Mouse (Mus musculus): Measurements from ENCODE around the gene Cbfa2t3.

DNA sequence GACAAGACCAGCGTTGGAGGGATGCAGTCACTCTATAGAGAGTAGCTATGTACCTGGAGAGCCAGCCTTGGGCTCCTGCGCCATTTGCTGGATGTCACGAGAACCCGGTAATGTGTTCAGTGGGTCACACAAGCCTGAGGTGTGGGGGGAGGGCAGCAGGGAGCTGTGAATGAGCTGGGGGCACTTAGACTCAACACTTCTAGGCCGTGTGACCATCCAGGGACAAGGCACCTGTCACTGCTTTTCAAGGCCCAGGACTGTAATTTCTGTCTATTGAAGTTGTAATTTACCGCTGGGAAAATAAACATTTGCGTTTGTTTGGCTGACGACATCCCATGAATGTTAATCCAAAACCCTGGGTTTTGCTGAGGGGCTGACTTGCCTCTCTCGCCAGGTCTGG, 12.0 kb downstream of the Cbfa2t3 start:
- TF ChIP-seq CTCF (IDR thresholded peaks at IDR 0.05; ENCODE audit: low read depth) (no peak), EP300 (IDR thresholded peaks at IDR 0.05; ENCODE audit: low read depth) (no peak)

Measured in liver, embryonic 14.5 days (tissue).